Mouse (Mus musculus): ENCODE data around the gene Slc35e2.

- TF ChIP-seq CTCF (IDR thresholded peaks at IDR 0.05) (no peak; the same call in 1 of the 2 replicates), EP300 (IDR thresholded peaks at IDR 0.05) (peak; percentile 21; the same call in 1 of the 2 replicates)
These were observed 50.5 kb downstream of the Slc35e2 start for GRCm38 (mm10) chr4:155651553-155652269.
